ENCODE assay signal across 28 mouse cellular contexts in genomic region chr11:119563166-119563565, GRCm38 (mm10). TPM values are rescaled to one million over a fixed set of nuclear protein-coding genes. Genes with fewer than 3 reads are reported as not detected.
A peak's percentile ranks its signal among the peaks of the same experiment; 100 is the strongest.
DNase-seq lines count a peak whose midpoint lies in the region; ATAC-seq and TF ChIP-seq lines count a peak whose summit lies in the region.
"Had no signal": no experiment of that assay in that cellular context is flagged by ENCODE, and none has a peak within 500 bp of the region (broad histone marks: within the 10 kb centered on the region; RNA-seq: fewer than 3 reads in every experiment).

No protein-coding gene starts in this region.

- no peak for ATAC-seq in heart, embryonic 11.5 days (replicated peaks; ENCODE audit: insufficient number of reproducible peaks, low FRiP score, low TSS enrichment)
- ATAC-seq: CD4-positive, CD25-positive, alpha-beta regulatory T cell, adult 4 months; forebrain, embryonic 16.5 days; intestine, embryonic 15.5 days had no signal

- H3K4me2 ChIP-seq in heart, embryonic 11.5 days = no peak overlapping the region
- H3K4me2 ChIP-seq: embryonic facial prominence, embryonic 12.5 days; heart, embryonic 15.5 days; hindbrain, embryonic 15.5 days; intestine, embryonic 15.5 days; limb, embryonic 13.5 days; liver, embryonic 13.5 days; lung, embryonic 15.5 days; stomach, embryonic 15.5 days had no signal

- H3K9ac ChIP-seq in heart, embryonic 11.5 days (ENCODE audit: low read depth, low read length) = 0 out of 2 replicates have a peak overlapping the region, but pooled peaks have one; percentile 17
- H3K9ac ChIP-seq: embryonic facial prominence, embryonic 12.5 days; heart, embryonic 15.5 days; hindbrain, embryonic 15.5 days; intestine, embryonic 15.5 days; limb, embryonic 13.5 days; liver, embryonic 13.5 days; lung, embryonic 15.5 days; stomach, embryonic 15.5 days had no signal

- TF ChIP-seq POLR2A in thymus, adult 2 months (IDR thresholded peaks at IDR 0.05; ENCODE audit: control insufficient read depth, extremely low read depth, insufficient read depth, low read length, poor library complexity) = no peak

- no peak overlapping the region for H3K27ac ChIP-seq in heart, embryonic 11.5 days (ENCODE audit: low read depth, low read length)
- no peak overlapping the region for H3K27ac ChIP-seq in thymus, adult 2 months (ENCODE audit: control insufficient read depth, insufficient read depth, low read length)
- H3K27ac ChIP-seq: embryonic facial prominence, embryonic 12.5 days; heart, embryonic 15.5 days; hindbrain, embryonic 15.5 days; intestine, embryonic 15.5 days; limb, embryonic 13.5 days; liver, embryonic 13.5 days; lung, embryonic 15.5 days; stomach, embryonic 15.5 days had no signal

- no peaks in the 10 kb centered on the region for H3K9me3 ChIP-seq in heart, embryonic 11.5 days (replicated peaks; ENCODE audit: control insufficient read depth, low read length)
- H3K9me3 ChIP-seq: embryonic facial prominence, embryonic 12.5 days; heart, embryonic 15.5 days; hindbrain, embryonic 15.5 days; intestine, embryonic 15.5 days; limb, embryonic 13.5 days; liver, embryonic 13.5 days; lung, embryonic 15.5 days; stomach, embryonic 15.5 days had no signal

- intact Hi-C loops in heart, postnatal 10 days (cut with DNase I) = no loop called here

- 0 out of 2 replicates have a peak, but pooled peaks have one; percentile 7 for TF ChIP-seq CTCF in thymus, adult 2 months (IDR thresholded peaks at IDR 0.05; ENCODE audit: borderline replicate concordance, control insufficient read depth, extremely low read depth, insufficient read depth, low read length, poor library complexity)

- peaks cover 20% of the 10 kb centered on the region for H3K27me3 ChIP-seq in heart, embryonic 11.5 days (ENCODE audit: control insufficient read depth, insufficient read depth, low read length)
- H3K27me3 ChIP-seq in thymus, adult 2 months (ENCODE audit: control insufficient read depth, insufficient read depth, low read length) = no peaks in the 10 kb centered on the region; the same call in 1 of the 2 replicates
- H3K27me3 ChIP-seq: stomach, embryonic 15.5 days had no signal

- DNase-seq in cerebellum, postnatal 14 days = peak; percentile 63
- DNase-seq in cerebellum, adult 9-10 months = no peak
- DNase-seq in heart, postnatal 10 days = no peak
- no peak for DNase-seq in thymus, adult 2 months
- DNase-seq in thymus, postnatal 25 days = no peak
- no peak for DNase-seq in kidney, postnatal 14 days
- DNase-seq: adrenal gland, postnatal 25 days; gastrocnemius, postnatal 14 days; heart, adult 18-20 months; heart, postnatal 4 days; kidney, adult 9 months; kidney, postnatal 36 days; layer of hippocampus, postnatal 36 days; liver, embryonic 13.5 days; midbrain, embryonic 14.5 days; thymus, postnatal 4 days had no signal

- no peaks in the 10 kb centered on the region for H3K36me3 ChIP-seq in heart, embryonic 11.5 days (ENCODE audit: control insufficient read depth, insufficient read depth, low read length)
- no peaks in the 10 kb centered on the region for H3K36me3 ChIP-seq in thymus, adult 2 months (ENCODE audit: control insufficient read depth, insufficient read depth, low read length)
- H3K36me3 ChIP-seq: embryonic facial prominence, embryonic 12.5 days; heart, embryonic 15.5 days; hindbrain, embryonic 15.5 days; intestine, embryonic 15.5 days; limb, embryonic 13.5 days; liver, embryonic 13.5 days; lung, embryonic 15.5 days; stomach, embryonic 15.5 days had no signal

- peaks cover 17% of the 10 kb centered on the region for H3K4me1 ChIP-seq in heart, embryonic 11.5 days (ENCODE audit: control insufficient read depth, insufficient read depth, low read length)
- no peaks in the 10 kb centered on the region for H3K4me1 ChIP-seq in thymus, adult 2 months (replicated peaks; ENCODE audit: control insufficient read depth, insufficient read depth, low read length)
- H3K4me1 ChIP-seq: liver, embryonic 13.5 days had no signal

- 58% methylated on average over 9 of the region's 9 CpGs for WGBS in heart, embryonic 11.5 days (ENCODE audit: insufficient replicate concordance)
- WGBS in thymus, adult 2 months = 31% methylated on average over 9 of the region's 9 CpGs

- no peak overlapping the region for H3K4me3 ChIP-seq in heart, embryonic 11.5 days (ENCODE audit: low read depth, low read length)
- no peak overlapping the region for H3K4me3 ChIP-seq in thymus, adult 2 months (ENCODE audit: control insufficient read depth, insufficient read depth, low read length)
- H3K4me3 ChIP-seq: embryonic facial prominence, embryonic 12.5 days; heart, embryonic 15.5 days; hindbrain, embryonic 15.5 days; intestine, embryonic 15.5 days; limb, embryonic 13.5 days; liver, embryonic 13.5 days; lung, embryonic 15.5 days; stomach, embryonic 15.5 days had no signal

RNA-seq across cellular contexts. Expression of gene Nptx1, which starts 15.6 kb away (rescaled TPM):
- polyA plus RNA-seq in heart, embryonic 11.5 days (2014; fragmentation: Nextera tagmentation; extraction: Ambion mirVana) = 0.72 and 0.90 TPM in 2 replicates
- under 1 TPM; 0.55 to 0.64 TPM for total RNA-seq in heart, postnatal 10 days (2021)
- 0.85 and 0.89 TPM in 2 replicates for polyA plus RNA-seq in thymus, adult 2 months (2012; rRNA removed)
- total RNA-seq: megakaryocyte-erythroid progenitor cell, adult 5-6 weeks; neutrophil, adult 5-6 weeks had no signal
- polyA plus RNA-seq: CD4-positive, CD25-positive, alpha-beta regulatory T cell, adult 4 months had no signal

RNA-seq across cellular contexts. Expression of gene Rptor, which starts 39.5 kb away (rescaled TPM):
- 9.7 and 9.8 TPM in 2 replicates for polyA plus RNA-seq in heart, embryonic 11.5 days (2014; fragmentation: Nextera tagmentation; extraction: Ambion mirVana)
- total RNA-seq in heart, postnatal 10 days (2021) = 10 to 100 TPM; 39.2 to 40.7 TPM
- 58.7 and 61.4 TPM in 2 replicates for polyA plus RNA-seq in thymus, adult 2 months (2012; rRNA removed)

Comparison
In these comparisons a context has a peak if more than half of its experiments do, and no peak if none do; other contexts are left out.
1. DNase-seq: peak in cerebellum, postnatal 14 days (2 of 2); none in cerebellum, adult 9-10 months (single experiment), heart, postnatal 10 days (0 of 2), thymus, adult 2 months (single experiment), thymus, postnatal 25 days (single experiment) and kidney, postnatal 14 days (single experiment).